Mouse (Mus musculus) gastrocnemius, postnatal 36 days (tissue): ENCODE data around the gene Aqp8. TPM values are rescaled to one million over a fixed set of nuclear protein-coding genes. Genes with fewer than 3 reads are reported as not detected.

Experiments
- DNase-seq, 2 experiments: peaks; one replicate each; pipeline ENCODE4 v3.0.0; 2022
- intact Hi-C: fragments of 180-260 bp; cut with DNase I; formaldehyde crosslinking; loops from one replicate; pipeline ENCODE4 v1.15.1; 2025
- long read RNA-seq, 2 experiments: library from polyadenylated mRNA; stranded (forward); transcript quantifications; one replicate each; pipeline ENCODE4 v2.0.0; 2021
- total RNA-seq, 2 experiments: library from RNA; stranded (reverse); gene quantifications; 2 replicates each; pipeline ENCODE4 v1.2.3; 2021

The Aqp8 gene
- total RNA-seq: not detected
- long read RNA-seq, experiment 1: 0 reads
- long read RNA-seq, experiment 2: 0 reads

DNA sequence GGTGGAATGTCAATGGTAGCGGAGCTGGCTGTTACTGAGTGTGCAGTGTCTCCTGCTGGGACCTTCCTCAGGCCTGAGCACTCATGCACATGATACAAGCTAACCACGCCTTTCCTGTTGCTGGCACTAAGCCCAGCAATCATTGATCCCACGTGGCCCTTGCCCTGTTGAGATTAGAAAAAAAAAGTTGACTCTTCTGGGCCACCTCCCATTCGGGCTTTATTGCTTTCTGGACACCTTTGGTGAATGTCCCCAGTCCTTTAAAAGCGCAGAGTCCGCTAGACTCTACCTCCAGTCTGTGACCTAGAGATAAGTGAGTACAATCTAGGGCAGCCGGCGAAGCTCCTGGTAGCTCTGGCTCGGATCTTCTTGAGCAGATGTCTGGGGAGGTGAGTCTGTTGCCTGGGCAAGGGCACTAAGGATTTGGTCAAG lies at the start of gene Aqp8:
Gene Aqp8, plus strand, starts transcription at position 222 of the 432 bp plus-strand sequence.
- intact Hi-C loops: loop anchor here (10.0 kb wide), 1 partner anchor 137 kb away; no protein-coding TSS in a partner anchor
- DNase-seq: no peak

DNA sequence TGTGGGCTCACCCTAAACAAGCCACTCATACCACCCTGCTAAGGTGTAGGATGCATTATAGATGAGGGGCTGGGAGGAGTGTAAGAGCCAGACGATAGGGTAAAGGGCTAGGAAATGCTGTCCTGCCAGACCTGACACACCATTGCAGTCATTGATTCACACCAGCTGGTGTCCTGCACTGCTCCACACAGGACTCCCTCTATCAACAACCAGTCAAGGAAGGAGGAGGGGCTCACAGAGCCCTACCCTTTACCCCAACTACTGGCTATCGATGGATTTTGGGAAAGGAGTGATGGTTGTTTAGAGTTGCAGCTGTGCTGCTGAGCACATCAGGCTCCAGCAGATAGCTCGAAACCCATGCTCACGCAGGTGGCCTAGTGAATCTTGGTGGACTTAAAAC lies 45.3 kb upstream of the Aqp8 start:
- DNase-seq: no peak
- intact Hi-C loops: no loop called here

DNA sequence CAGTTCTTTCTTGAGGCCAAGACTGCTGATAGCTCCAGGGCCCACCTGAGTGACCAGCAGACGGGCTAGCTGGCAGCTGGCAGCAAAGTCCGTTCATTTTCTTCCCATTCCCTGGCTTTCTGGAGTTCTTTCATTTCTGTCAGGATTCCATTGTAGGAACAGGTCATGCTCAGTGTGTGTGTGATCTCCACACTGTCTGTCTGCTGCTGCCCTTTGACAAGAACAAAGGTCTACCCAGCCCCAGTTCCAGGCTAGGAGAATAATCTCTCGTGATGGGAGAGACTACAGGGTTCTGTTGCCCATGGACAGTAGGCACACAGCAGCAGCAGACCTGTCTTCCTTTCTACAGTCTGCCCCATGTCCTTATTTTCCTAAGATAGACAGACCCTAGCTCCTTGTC lies 44.4 kb upstream of the Aqp8 start:
- intact Hi-C loops: no loop called here

DNA sequence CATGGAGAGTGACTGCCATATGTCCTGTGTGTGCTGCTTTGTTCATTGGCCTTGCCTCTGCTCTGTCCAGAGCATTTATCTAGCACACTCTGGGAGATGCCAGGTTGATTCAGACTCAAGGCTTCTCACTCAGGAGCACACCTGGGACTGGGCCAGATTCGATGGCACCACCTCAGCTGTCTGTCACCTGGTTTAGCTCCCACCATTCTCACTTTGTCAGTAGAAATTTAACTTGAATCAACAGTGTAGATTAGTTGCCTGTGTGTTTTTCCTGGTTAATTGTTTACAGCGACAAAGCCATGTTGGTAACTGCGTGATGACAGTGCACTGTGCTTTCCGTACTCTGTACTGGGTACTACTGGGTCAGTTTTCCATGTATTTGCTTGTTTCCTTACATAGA lies 42.1 kb upstream of the Aqp8 start:
- intact Hi-C loops: no loop called here
- DNase-seq: no peak

More for the DNA sequence above, 44.4 kb upstream of the Aqp8 start:
- no peak for DNase-seq

DNA sequence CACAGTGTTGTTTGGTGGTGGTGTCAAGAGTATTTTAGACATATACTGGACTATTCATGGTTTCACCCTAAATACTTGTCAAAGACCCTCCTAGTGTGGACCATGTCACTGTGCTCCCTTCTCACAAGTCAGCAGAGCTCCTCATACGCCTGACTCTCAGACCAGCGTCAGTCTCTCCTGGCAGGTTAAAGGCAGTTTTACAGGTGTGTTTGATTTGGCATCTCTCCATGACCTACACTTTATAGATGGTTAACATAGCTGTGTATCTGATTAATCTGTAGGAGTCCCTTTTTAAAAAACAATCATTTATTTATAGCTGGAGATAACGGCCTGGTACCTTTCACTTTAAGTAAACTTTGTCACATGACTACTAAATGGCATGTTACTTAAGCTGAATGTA lies 40.1 kb upstream of the Aqp8 start:
- intact Hi-C loops: no loop called here
- no peak for DNase-seq

DNA sequence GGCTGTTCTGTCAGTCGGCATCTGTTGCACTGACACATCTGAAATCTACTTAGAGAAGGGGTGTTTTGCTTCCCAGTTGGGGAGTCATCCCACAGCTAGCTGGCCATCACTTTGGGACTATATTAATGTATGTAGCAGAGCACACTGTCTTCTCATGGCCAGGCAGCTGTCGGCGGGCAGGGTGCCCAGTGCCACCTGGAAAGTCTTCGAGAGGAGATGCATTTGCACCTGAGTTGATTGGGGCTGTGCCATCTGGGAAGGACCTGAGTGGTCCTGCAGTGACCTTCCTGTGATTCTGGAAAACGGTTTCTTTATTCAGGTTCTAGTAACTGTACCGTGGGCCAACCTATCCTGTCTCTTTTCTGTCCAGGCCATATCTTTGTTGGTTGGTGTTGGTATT lies 37.8 kb upstream of the Aqp8 start:
- DNase-seq: no peak
- intact Hi-C loops: no loop called here

DNA sequence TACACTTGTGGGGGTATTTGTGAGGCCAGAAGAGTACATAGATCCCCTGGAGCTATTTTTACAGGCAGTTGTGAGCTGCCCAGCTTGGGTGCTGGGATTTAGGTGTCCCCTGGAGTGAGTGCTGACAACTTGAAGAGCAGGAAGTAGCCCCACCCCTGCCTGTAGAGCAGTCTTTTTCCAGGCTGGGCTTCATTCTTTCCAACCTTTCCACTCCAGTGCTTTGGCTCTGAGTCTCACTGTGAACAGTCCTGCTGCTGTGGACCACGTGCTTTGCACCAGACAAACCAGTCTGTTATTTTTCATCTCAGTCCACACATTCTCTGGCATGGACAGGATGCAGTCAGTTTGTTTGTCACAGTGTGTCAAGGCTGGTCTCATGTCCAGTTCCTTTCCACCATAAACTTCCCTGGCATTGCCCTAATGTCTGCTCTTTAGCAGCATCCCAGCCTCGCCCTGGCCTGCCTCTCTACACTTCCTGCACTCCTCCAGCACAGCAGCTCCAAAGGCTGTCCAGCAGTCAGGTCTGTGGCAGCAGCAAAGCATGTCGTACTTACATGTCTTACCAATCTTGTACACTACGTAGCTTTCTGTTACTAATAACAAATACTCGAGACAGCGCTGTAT lies 36.8 kb upstream of the Aqp8 start:
- no peak for DNase-seq
- intact Hi-C loops: no loop called here

DNA sequence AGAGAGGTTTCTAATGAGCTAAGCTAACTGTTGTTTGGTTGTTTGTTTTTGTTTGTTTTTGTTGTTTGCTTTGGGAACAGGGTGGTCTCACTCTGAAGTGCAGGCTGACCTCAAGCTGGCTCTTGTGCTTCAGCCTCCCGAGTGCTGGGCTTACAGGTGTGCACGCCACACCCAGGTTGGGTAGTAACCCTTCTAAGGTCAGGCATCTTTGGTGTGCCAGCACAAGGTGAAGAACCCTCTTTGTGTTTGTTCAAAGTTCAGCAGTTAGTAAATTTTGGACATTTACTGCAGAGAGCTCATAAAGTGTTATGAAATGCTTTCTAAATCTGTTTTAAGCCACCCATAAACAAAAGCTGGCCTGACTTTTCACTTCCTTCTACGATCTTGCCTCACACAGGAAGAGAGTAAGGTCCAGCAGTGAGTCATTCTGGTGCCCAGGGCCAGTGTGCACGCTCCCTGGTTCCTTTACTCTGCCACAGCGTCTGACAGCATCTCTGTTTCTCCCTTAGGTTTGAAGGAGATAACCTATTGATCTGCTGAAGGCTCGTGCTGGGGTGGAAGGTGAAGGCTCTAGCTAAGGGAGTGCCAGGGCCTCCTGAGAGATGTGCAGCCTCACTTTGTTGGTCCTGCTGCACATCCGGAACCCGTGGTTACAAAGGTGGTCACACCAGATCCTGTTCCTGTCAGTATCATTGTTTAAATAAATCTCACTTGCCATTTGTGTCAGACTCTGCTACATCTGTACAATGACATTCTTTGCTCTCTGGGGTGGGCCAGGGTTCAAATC lies 32.3 kb upstream of the Aqp8 start:
- intact Hi-C loops: no loop called here
- DNase-seq: no peak

DNA sequence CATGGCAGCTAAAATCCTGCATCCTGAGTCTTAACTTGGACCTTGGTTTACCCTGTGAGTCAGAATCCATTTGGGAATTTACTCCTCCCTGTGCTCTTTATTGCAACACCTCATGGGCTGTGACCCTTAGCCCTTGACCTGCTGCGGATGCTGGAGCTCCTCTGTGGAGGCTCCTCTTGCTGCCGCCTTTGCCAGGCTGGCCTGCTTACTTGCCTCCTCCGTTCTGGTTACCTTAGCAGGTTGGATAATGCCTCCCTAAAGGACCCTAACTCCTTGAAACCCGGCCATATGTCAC lies 31.7 kb upstream of the Aqp8 start:
- intact Hi-C loops: no loop called here
- DNase-seq: no peak

DNA sequence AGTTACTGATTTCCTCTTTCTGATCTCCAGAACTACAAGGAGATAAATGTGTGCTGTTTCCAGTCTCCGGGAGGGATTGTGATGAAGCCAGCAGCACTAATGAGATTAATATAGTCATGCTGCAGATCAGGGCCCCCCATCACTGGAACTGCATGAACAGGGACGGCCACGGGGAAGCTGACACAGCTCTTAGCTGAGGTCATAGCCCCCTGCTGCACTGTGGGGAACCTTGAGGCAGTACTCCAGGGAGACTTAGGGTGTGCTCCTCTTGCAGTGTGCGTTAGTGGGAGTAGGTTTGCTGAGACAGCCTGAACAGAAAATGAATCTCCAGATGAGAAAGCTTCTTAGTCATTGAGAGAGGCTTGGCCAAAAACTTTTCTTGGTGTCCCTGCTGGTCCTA lies 30.9 kb upstream of the Aqp8 start:
- intact Hi-C loops: no loop called here
- no peak for DNase-seq

DNA sequence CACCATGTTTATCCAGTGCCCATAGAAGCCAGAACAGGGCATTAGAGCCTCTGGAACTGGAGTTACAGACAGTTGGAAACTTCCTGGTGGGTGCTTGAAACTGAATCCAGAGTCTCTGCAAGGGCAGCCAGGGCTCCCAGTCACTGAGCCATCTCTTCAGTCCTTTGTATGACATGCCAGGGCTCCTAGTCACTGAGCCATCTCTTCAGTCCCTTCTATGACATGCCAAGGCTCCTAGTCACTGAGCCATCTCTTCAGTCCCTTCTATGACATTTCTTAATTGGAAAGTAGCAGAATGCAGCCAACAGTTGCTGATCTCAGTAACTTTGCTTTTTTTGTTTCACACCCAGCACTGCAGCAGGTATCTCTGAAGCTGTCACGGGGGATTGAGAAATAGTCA lies 20.0 kb upstream of the Aqp8 start:
- intact Hi-C loops: no loop called here
- no peak for DNase-seq

DNA sequence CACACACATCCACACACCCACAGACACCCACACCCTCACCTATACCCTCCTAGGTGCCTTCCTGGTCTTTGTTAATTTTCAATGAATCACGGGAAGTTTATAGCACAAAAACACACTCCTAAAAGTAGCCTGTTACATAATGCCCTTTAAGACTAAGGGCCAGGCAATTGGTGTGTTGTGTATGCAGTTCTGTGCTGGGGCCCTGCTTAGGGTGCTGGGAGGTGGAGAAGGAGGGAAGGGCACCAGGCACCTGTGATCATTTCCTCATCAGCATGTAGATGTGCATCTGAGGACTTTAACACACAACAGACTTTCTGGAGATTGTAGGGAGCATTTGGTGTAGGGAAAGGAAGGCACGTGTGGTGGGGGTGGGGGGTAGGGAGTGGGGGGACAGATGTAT lies 13.3 kb upstream of the Aqp8 start:
- intact Hi-C loops: loop anchor here (5.0 kb wide), 1 partner anchor 36 kb away; no protein-coding TSS in a partner anchor
- no peak for DNase-seq

DNA sequence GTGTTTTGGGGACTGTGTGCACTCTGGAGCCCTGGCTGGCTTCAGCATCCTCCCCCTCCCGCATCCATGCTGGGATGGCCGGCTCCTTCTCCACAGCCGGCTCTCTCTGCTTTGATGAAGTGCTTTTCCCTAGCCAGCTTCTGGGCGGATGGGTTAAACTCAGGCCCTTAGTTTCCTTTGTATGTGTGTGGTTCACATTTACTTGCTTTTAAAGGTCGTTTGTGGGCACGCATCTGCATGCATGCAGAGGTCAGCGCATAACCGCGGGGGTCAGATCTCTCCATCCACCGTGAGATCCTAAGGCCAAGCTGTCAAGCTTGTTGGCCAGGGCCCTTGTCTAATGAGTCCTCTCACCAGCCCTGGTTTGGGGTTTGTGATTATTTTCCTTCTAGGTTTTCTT lies 12.4 kb upstream of the Aqp8 start:
- intact Hi-C loops: loop anchor here (5.0 kb wide), 1 partner anchor 37 kb away; no protein-coding TSS in a partner anchor

DNA sequence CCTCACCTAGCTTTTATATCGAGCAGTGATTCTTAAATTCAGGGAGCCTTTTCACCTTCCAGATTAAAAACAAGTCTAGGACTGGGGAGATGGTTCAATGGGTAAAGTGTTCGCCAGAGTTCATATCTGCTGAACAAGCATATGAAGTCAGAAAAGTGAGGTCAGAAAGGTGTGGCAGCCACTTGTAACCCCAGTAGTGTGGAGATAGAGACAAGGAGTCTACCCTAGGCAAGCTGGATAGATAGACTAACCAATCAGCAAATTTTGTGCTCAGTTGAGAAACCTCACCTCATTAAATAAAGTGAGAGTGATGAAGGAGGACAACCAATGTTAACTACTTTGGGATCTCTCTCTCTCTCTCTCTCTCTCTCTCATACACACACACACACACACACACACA lies 11.6 kb upstream of the Aqp8 start:
- DNase-seq: no peak
- intact Hi-C loops: no loop called here

More for the DNA sequence above, 12.4 kb upstream of the Aqp8 start:
- no peak for DNase-seq

DNA sequence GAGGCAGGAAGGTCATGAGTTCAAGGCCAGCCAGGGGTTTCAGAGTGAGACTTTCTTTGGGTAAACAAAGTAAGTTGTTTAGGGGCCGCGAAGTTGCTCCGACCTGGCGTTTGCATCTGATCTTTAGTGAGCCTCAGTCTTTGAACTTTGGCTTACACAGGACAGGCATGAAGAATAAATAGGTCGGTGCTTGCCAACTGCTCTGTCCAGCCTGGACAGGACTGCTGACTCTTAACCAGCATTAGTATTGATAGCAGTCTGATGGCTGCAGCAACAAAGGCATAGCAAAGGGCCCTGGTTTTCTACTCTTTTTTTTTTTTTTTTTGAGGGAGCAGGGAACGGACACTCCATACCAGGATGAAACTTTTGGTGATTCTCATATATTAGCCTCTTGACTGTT lies 9.5 kb upstream of the Aqp8 start:
- intact Hi-C loops: no loop called here
- DNase-seq: no peak

DNA sequence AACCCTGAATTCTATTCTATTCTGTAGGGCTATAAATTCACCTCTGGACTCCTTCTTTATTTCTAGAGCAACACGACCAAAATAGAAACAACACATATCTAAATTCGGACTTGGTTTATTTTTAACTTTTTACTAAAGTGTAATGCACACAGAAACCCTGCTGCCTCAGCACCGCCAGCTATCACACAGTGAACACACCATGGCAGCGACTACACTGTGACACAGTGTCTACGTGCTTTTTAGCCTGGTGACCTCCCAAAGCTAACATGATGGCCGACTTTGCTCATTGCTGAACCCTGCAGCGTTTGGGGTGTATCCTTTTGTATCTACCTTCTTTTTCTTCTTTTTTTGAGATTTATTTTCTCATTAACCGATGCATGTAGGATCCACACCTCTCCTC lies 9.0 kb upstream of the Aqp8 start:
- no peak for DNase-seq
- intact Hi-C loops: no loop called here

DNA sequence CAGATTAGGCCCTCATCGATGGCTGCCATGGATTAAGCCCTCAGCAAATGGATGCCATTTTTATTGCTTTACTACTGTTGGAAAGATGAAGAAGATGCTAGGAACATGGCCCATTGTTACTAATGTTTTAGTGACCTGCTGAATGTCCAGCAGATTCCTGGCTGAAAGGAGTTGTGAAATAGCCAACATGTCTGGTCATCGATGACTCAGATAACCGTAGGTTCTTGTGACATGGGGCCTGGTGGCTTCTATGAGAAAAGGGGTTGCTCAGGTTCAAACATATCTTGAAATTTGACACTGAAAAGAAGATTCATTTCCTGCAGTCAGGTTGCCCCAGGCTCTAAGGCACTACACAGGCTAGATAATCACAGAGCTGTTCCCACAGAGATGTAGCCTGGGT lies 7.0 kb upstream of the Aqp8 start:
- intact Hi-C loops: no loop called here
- no peak for DNase-seq

DNA sequence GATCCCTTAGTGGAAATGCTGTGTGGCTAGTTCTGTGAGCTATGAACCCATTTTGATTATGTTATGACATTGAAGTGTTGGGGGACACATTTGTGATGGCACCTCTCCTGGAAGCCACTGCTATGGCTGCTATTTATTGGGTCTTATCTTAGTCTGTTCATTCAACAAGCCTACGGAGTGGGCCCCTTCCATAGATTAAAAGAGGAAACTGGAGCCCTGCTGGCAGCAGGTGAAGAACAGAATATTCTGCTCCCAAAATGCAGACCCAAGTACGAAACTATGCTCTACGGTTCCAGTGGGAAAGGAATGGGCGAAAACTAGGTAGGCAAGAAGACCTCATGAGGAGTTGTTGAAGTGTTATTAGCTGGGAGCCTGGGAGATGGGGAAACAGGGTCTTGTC lies 3.8 kb upstream of the Aqp8 start:
- no peak for DNase-seq
- intact Hi-C loops: no loop called here

DNA sequence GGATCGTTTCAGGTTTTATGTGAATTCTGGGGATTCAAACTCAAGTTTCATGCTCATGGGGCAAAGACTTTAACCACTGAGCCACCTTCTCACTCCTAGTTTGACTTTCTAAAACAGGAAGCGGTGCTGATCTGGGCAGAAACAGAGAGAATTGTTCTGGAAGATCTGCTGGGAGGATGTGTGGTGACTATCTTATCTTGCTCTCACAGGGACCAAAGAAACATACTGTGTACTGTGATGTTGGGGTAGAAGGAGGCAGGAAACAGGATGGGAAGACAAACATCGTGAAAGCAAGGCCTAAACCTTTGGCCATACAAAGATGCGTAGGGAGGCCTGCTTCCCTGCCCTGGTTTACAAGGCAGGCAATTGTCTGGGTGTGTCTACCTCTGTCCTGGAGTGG lies 2.8 kb upstream of the Aqp8 start:
- DNase-seq: no peak
- intact Hi-C loops: no loop called here

DNA sequence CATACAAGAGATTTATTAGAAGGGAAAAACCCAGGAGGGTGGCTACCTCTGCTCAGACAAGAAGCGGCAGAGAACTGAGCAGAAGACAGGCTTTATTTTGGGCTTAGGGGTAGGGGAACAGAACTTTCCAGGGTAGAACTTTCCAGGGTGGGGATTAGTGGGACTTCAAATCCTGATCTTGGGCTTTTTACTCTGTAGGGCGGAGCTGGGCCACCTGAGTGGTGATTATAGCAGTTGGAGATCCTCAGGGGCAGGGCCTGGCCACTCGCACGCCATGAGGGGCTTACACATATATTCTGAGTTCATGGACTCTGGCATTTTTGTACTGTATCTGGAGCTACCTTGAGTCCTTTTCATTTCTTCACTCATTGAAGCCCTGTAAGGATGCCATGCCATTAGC lies 775 bp upstream of the Aqp8 start:
- intact Hi-C loops: loop anchor here (10.0 kb wide), 1 partner anchor 137 kb away; no protein-coding TSS in a partner anchor
- no peak for DNase-seq

DNA sequence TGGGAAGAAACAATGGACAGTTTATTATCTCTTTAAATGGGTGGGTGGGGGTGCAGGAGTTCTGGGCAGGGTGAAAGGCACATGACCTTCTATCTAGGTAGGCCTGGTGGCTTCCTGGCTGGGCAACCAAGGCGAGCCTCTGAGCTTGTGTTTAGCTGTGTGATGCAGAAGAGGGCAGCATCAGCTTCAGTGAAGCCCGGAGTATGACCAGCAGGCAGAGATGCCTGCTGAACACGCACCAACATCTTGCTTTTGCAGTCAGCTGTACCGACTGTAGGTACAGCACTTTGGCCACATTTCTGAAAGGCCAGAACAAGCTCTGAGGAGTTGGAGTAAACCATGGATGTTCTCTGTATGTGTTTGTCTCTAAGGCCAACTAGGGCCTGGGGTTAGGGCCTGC lies 1.5 kb downstream of the Aqp8 start:
- DNase-seq: no peak
- intact Hi-C loops: loop anchor here (10.0 kb wide), 1 partner anchor 139 kb away; no protein-coding TSS in a partner anchor
